Mouse (Mus musculus): ENCODE results near the gene Ppm1h. TPM values are rescaled to one million over a fixed set of nuclear protein-coding genes. Genes with fewer than 3 reads are reported as not detected.

The Ppm1h gene
- polyA plus RNA-seq, 1 experiment from 2014 or later = 26.0 TPM

DNA sequence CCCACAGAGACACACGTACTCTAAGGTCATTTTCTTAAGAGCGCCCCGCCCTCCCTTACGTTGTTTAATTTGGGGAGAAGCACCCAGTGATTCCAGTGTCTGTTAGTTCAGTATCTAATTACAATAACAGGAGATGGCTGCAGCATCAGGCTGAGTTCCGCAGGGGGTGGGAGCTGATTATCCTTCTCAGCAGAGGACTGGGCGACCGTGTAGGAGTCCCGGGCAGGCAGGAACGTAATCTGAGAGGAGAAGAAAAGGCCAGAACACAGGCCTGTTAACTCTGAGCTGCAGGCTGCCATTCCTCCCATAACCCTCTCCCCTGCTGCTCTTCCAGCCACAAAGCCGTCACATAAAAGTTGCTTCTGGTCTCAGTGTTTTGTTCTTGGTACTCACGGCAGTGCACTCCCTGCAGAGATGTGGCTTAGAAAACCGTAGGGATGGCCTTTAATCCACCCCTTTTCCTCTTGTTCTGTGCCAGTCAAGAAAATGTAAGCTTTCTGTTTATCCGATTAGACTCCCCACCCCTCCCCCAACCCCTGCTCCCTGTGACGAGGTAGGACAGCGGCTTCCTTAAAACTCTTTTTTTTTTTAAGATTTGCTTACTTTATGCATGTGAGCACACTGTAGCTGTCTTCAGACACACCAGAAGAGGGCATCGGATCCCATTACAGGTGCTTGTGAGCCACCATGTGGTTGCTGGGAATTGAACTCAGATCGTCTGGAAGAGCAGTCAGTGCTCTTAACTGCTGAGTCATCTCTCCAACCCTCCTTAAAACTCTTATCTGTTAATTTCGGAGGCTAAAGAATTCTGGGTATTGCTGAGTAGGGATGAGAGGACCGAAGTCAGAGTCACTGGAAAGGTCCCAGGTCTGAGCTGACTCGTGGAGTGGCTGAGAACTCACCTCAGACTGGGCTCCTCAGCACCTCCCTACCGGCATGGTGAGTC, 113.7 kb downstream of the Ppm1h start:
- ChIA-PET CTCF (interaction anchor here (1.9 kb wide), 1 partner anchor 239 kb away, joined by 5 read pairs; no protein-coding TSS in a partner anchor), POLR2A (interaction anchor here (0.6 to 0.7 kb wide), 5 partner anchors 8 to 403 kb away, joined by 3 to 6 read pairs (median 4); no protein-coding TSS in a partner anchor)
- TF ChIP-seq CTCF (IDR thresholded peaks at IDR 0.05) = no peak
- no peaks in the 10 kb centered on the region for H3K27me3 ChIP-seq
- in situ Hi-C loops (cut with MboI; ENCODE audit: low pct_unique_long_range_greater_than_20kb) = loop anchor here (25.0 kb wide), 1 partner anchor 680 kb away; no protein-coding TSS in a partner anchor
- DNase-seq (ENCODE audit: low read depth, low spot score) = no peak
- no peak for ATAC-seq

DNA sequence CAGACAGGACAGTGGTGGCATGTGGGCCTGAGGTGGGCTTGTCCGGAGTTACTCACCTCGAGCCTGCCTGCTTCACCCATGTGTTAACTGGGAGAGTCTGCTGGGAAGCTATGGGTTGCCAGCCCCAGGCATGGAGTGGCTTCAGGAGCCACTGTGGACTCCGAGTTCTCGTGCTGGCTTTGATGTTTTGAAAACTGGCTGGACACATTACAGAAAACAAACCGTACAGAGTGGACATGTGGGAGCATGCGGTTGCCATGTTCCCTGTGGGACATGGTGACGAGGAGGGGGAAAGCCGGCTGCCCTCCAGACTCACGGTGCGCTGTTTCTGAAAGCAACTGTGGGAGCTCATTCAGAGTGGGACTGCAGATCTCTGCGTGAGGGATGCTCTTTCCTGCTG, 114.6 kb downstream of the Ppm1h start:
- no peaks in the 10 kb centered on the region for H3K27me3 ChIP-seq
- no peak for DNase-seq (ENCODE audit: low read depth, low spot score)
- in situ Hi-C loops (cut with MboI; ENCODE audit: low pct_unique_long_range_greater_than_20kb) = loop anchor here (25.0 kb wide), 1 partner anchor 681 kb away; no protein-coding TSS in a partner anchor
- ChIA-PET CTCF (interaction anchor here (1.9 kb wide), 1 partner anchor 240 kb away, joined by 5 read pairs; no protein-coding TSS in a partner anchor), POLR2A (interaction anchor here (0.6 to 0.7 kb wide), 4 partner anchors 9 to 402 kb away, joined by 3 to 6 read pairs (median 4); no protein-coding TSS in a partner anchor)
- no peak for TF ChIP-seq CTCF (IDR thresholded peaks at IDR 0.05)
- no peak for ATAC-seq

DNA sequence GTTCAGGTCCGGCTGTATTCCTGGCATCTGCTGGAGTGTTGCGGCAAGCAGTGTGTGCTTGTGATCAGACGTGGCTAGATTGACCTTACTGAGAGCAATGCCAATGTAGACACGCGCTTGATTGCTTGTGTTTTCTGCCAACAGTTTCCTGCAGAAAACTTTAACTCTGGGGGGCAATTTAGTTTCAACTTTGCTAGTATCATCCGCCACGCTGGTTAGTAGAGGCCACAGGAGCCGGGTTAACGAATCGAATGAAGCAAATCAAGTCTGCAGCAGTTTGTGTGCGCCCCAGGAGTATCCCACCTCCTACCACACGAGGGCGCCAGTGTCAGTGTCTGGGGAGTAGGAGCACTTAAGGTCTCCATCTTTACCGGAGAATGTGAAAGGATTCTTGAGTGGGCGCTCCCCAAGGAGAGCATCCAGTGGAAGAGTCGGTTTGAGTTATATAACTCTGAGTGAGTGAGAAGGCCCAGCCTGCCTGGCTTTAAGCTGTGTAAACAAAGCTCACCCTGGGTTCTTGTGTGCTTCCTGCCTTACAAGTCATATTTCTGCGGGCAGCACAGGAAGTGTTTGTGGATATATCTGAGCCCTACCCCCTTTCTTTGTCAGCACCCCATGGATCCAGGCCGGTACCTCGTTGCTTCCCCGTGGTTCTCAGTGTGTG, 115.8 kb downstream of the Ppm1h start:
- CTCF ChIA-PET = interaction anchor here (0.6 to 1.9 kb wide), 4 partner anchors 206 to 241 kb away, joined by 3 to 5 read pairs (median 4); no protein-coding TSS in a partner anchor
- peak; percentile 79 for TF ChIP-seq CTCF (IDR thresholded peaks at IDR 0.05)
- no peak for DNase-seq (ENCODE audit: low read depth, low spot score)

DNA sequence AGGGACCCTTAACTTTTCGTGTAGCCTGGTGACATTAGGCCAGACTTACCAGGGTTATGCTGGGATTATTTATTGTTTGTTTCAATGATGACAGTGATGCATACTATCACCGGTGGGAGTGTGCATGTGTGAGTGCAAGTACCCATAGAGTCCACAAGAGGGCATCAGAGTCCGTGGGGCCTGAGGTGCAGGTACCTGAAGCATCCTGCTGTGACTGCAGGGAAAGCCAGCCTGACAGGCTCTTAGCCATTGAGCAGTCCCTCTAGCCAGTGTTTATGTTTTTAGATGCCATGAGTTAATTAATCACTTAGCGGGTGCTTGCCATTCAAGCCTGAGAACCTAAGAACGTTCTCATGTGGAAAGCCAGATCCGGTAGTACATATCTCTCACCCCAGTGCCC, 119.4 kb downstream of the Ppm1h start:
- DNase-seq (ENCODE audit: low read depth, low spot score) = no peak
- ChIA-PET POLR2A (no interaction called here), CTCF (no interaction called here)
- H3K27me3 ChIP-seq = no peaks in the 10 kb centered on the region
- in situ Hi-C loops (cut with MboI; ENCODE audit: low pct_unique_long_range_greater_than_20kb) = loop anchor here (5.0 to 25.0 kb wide), 2 partner anchors 246 to 686 kb away; no protein-coding TSS in a partner anchor
- ATAC-seq = no peak
- peak; percentile 59 for TF ChIP-seq CTCF (IDR thresholded peaks at IDR 0.05)

More for the DNA sequence above, 115.8 kb downstream of the Ppm1h start:
- POLR2A ChIA-PET = no interaction called here
- no peaks in the 10 kb centered on the region for H3K27me3 ChIP-seq
- peak; percentile 73 for ATAC-seq
- in situ Hi-C loops (cut with MboI; ENCODE audit: low pct_unique_long_range_greater_than_20kb) = loop anchor here (25.0 kb wide), 1 partner anchor 682 kb away; no protein-coding TSS in a partner anchor

DNA sequence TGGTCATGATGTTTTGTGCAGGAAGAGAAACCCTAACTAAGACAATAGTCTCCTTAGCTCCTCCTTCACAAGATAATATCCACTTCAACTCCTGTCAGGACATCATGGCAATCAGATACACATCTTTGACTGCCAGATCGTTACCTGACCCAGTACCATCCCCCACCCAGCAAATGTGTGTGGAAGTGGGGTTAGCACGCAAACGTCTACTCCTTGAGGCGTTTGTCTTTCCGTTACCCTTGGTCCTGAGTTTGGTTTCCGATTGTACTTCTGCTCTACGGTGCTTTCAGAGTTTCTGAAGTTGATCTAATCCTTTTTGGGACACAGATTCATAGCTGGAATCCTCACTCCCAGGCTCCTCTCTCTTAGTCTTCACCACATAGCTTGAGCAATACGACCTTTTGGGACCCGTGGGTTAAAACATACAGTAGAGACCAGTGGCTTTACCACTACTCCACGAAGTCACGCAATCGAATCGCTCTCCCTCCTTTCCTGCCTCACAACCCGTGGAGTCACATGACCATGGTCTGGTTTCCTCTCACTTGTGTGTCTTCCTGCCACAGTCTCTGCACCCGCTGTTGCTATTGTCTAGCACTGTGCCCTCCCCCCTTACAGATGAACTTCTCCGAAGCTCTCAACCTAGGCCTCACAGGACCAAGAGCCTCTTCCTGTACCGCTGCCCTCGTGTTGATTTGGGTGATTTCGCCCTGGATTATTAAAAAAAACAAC, 121.6 kb downstream of the Ppm1h start:
- no peak for DNase-seq (ENCODE audit: low read depth, low spot score)
- no peak for TF ChIP-seq CTCF (IDR thresholded peaks at IDR 0.05)
- no peak for ATAC-seq

DNA sequence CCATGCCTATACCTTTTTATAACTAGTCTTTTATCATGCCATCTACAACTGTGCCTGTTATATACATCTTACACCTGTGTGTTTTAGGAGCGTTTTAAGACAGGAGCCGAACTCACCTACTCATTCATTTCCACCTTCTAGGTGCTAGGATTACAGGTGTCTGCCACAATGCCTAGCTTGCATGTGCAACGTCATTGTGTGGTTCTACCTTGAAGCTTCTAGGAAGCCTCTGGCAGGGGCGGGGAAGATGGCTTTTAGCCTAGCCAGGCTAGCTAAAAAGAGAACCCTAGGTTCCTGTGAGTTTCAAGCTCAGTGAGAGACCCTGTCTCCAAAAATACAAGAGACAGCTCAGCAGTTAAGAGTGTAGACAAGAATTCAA, 122.2 kb downstream of the Ppm1h start:
- no peak for ATAC-seq
- H3K27me3 ChIP-seq = no peaks in the 10 kb centered on the region
- no peak for TF ChIP-seq CTCF (IDR thresholded peaks at IDR 0.05)
- POLR2A ChIA-PET = no interaction called here
- CTCF ChIA-PET = interaction anchor here (1.0 to 1.7 kb wide), 4 partner anchors 34 to 247 kb away, joined by 3 to 5 read pairs (median 4); no protein-coding TSS in a partner anchor
- in situ Hi-C loops (cut with MboI; ENCODE audit: low pct_unique_long_range_greater_than_20kb) = loop anchor here (5.0 kb wide), 1 partner anchor 287 kb away; no protein-coding TSS in a partner anchor
- DNase-seq (ENCODE audit: low read depth, low spot score) = no peak

More for the DNA sequence above, 121.6 kb downstream of the Ppm1h start:
- in situ Hi-C loops (cut with MboI; ENCODE audit: low pct_unique_long_range_greater_than_20kb) = loop anchor here (5.0 kb wide), 1 partner anchor 287 kb away; no protein-coding TSS in a partner anchor
- H3K27me3 ChIP-seq = no peaks in the 10 kb centered on the region
- ChIA-PET POLR2A (no interaction called here), CTCF (interaction anchor here (1.0 to 1.7 kb wide), 5 partner anchors 10 to 247 kb away, joined by 3 to 5 read pairs (median 3); no protein-coding TSS in a partner anchor)

DNA sequence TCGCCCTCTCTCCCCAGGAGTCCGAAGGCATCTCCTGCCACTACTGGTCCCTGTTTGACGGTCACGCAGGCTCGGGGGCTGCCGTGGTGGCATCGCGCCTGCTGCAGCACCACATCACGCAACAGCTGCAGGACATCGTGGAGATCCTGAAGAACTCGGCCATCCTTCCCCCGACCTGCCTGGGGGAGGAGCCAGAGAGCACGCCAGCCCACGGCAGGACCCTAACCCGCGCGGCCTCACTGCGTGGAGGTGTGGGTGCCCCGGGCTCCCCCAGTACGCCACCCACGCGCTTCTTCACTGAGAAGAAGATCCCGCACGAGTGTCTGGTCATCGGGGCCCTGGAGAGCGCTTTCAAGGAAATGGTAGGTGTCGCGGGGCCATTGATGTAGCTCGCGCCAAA, 123.7 kb downstream of the Ppm1h start:
- in situ Hi-C loops (cut with MboI; ENCODE audit: low pct_unique_long_range_greater_than_20kb) = loop anchor here (5.0 kb wide), 1 partner anchor 285 kb away; no protein-coding TSS in a partner anchor
- ChIA-PET POLR2A (no interaction called here), CTCF (interaction anchor here (7.2 kb wide), 1 partner anchor 201 kb away, joined by 121 read pairs; no protein-coding TSS in a partner anchor)
- TF ChIP-seq CTCF (IDR thresholded peaks at IDR 0.05) = no peak
- no peaks in the 10 kb centered on the region for H3K27me3 ChIP-seq
- ATAC-seq = no peak
- DNase-seq (ENCODE audit: low read depth, low spot score) = no peak

DNA sequence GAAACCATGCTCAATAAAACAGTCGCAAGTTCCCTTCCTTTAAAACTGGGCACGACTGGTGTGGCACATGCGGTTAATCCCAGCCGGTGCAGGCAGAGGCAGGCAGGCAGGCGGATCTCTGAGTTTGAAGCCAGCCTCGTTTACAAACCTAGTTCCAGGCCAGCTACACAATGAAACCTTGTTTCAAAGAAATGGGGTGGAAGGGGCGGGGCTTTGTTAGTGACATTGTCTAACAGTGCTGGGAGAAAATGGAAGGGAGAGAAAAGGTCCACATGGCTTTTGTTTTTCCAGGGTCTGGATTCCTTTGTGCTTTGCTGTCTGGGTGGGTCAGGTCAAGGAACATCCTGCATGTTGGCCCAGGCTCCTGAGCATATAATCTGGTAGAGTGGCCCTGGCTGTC, 124.3 kb downstream of the Ppm1h start:
- ChIA-PET POLR2A (no interaction called here), CTCF (interaction anchor here (0.9 to 7.2 kb wide), 8 partner anchors 8 to 290 kb away, joined by 3 to 121 read pairs (median 5); no protein-coding TSS in a partner anchor)
- peak; percentile 41 for ATAC-seq
- no peak for DNase-seq (ENCODE audit: low read depth, low spot score)
- in situ Hi-C loops (cut with MboI; ENCODE audit: low pct_unique_long_range_greater_than_20kb) = loop anchor here (5.0 kb wide), 1 partner anchor 284 kb away; no protein-coding TSS in a partner anchor
- H3K27me3 ChIP-seq = no peaks in the 10 kb centered on the region
- no peak for TF ChIP-seq CTCF (IDR thresholded peaks at IDR 0.05)

DNA sequence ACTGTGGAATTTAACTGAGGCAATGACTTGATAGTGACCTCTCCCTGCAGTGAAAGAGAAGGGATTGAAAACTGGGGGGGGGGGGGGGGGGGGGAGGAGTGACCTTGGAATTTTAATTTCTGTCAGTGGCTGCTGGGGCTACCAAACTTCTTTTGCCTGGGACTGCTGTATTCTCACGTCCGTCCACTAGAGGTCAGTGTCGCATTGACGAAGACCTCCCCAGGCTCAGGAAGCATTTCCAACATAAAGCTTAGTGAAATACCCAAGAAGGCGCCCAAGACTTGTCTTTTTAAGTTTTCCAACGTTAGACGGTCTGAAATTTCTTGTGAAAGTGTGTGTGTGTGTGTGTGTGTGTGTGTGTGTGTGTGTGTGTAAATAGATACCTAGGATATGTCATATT, 125.3 kb downstream of the Ppm1h start:
- no peaks in the 10 kb centered on the region for H3K27me3 ChIP-seq
- peak; percentile 85 for TF ChIP-seq CTCF (IDR thresholded peaks at IDR 0.05)
- DNase-seq (ENCODE audit: low read depth, low spot score) (no peak), ATAC-seq (peak; percentile 34)
- in situ Hi-C loops (cut with MboI; ENCODE audit: low pct_unique_long_range_greater_than_20kb) = loop anchor here (5.0 kb wide), 1 partner anchor 283 kb away; no protein-coding TSS in a partner anchor
- POLR2A ChIA-PET = interaction anchor here (0.6 to 6.0 kb wide), 5 partner anchors 69 to 254 kb away, joined by 3 to 39 read pairs (median 3); no protein-coding TSS in a partner anchor
- CTCF ChIA-PET = interaction anchor here (0.7 to 7.2 kb wide), 20 partner anchors 9 to 289 kb away, joined by 3 to 121 read pairs (median 4); no protein-coding TSS in a partner anchor
